Mouse (Mus musculus): ENCODE data around the gene Ppp1r12b.
"Not testable (repeated sequence)": the region's sequence is repeated elsewhere in the genome, so short reads cannot be mapped to it uniquely, and the experiment has no call there.

The Ppp1r12b gene

DNA sequence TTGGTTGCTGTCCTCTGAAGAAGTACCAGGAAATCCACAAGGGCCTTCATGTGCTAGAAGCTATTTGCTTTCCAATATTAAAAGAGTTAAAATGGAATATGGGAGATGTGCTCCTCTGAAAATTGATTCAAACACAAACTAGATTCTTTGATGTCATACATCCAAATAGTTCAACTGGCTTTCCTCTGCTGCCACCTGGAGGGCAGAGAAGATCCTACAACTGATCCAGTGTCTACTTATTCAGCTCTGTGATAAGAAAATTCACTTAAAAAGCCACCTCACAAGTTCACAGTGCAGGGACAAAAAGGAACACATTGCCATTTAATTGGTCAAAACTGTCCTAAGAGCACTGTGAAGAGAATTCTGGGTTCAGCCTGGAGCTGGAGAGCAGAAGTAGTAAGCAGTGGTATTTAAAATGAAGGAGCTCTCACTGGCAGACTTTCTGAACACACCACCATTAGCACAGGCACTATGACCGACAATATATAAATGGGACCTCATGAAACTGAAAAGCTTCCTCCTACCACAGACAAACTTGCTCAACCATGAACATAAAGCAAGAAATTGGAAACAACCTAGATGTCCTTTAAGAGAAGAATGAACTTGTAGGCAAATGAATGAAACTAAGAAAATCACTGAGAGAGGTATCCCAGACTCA is 101.3 kb downstream of the Ppp1r12b start:
- peak; percentile 19 for DNase-seq (ENCODE audit: extremely low read depth, insufficient read length, low spot score)

DNA sequence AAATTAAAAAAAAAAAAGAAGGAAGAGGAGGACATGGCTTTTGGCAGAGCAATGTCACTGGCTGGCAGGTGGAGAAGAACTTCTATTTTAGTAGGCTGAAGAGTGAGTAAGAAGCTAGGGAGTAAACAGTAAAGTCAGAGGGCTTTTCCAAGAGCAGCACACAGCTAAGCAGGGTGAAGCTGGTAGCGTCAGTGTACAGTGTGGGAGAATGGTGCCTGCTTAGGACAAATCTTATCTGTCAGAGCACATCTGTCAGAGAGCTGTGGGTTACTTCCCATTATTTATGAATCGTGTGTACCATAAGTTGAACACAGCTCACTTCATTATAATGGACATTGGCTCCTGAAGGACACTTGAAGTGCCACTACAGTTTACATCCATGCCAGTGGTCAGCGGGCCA is 102.9 kb downstream of the Ppp1r12b start:
- DNase-seq (ENCODE audit: extremely low read depth, insufficient read length, low spot score) = no peak

DNA sequence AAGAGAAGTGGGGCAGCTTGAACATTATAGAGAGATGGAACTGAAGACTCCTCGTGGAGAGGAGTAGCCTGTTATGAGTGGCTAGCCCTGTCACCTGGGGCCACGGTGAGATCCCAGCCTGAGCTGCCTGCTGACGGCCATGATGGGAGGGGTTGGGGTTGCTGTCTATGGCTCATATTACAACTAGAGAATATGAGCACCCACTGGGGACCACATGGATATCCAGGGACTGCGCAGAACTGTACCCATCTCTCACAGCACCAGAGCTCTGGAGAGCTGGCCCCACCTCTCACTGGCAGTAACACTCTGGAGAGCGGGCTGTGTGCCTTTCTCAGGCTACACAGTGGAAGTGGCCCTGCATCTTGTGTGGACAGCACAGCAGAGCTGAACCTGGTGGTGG is 104.5 kb downstream of the Ppp1r12b start:
- DNase-seq (ENCODE audit: extremely low read depth, insufficient read length, low spot score) = no peak

DNA sequence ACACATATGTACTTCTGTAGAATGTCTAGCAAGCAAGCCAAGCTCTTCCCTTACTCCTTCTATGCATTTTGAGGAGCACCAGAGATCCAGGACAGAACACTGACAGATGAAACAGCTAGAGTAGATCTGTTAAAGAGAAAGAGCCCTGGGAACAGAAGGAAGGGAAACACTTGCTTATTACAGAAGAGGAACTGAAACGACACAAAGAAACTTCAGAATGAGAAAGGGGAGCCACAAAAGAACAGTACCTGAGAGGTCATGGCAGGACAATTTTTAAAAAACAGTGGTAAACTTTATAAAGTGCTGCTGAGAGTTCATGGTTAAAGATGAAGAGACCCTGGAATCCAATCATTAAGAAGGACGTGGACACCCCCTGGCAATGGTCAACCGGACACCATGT is 105.4 kb downstream of the Ppp1r12b start:
- DNase-seq (ENCODE audit: extremely low read depth, insufficient read length, low spot score) = no peak

DNA sequence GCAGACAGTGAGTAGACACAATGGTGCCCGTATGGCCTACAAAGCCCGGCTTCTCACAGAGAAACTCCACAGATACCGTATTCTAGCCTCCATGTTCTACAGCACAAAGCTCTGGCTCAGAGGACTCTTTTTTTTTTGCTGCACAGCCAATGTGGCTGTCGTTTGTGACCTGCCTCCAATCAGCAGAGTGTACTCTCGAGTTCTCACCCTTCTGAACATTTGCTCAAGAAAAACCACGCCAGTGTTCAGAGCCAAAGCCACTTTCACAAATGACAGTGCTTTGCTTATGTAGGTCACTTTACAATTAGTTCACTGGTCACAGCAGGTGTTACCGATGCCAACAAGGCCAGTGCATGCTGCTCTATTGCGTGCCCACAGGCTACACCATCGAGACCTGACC is 107.9 kb downstream of the Ppp1r12b start:
- DNase-seq (ENCODE audit: extremely low read depth, insufficient read length, low spot score) = no peak

DNA sequence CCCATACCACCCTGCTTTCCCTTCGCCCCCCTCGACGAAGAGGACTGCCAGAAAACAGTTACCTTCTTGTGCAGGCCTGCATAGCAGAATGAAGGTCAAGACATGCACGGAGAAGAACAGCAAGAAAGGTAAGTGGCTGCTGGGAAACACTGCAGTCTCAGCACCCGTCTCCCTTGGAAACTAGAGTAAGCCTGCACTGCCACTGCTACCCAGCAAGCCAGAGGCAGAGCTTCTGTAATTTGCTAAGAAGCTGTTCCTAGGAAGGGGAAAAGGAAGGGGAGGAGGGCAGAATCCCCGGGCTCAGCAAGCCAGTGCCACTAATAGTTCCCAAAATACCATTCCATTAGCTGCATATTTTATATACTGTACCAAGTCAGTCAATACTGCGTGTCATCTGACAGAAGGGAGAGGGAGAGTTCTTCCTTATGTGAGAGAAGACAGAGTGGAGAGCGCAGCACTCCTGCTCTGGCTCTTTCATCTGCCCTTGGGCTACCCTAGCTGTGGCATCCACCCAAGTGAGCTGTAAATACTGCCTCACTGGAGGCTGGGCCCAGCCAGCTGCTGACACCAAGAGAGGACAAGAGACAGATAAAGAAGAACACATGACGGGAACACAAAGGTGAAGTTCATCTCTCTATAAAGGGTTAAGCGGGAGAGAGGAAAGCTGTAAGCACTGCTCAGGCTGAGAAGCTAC is 109.3 kb downstream of the Ppp1r12b start:
- DNase-seq (ENCODE audit: extremely low read depth, insufficient read length, low spot score) = no peak

DNA sequence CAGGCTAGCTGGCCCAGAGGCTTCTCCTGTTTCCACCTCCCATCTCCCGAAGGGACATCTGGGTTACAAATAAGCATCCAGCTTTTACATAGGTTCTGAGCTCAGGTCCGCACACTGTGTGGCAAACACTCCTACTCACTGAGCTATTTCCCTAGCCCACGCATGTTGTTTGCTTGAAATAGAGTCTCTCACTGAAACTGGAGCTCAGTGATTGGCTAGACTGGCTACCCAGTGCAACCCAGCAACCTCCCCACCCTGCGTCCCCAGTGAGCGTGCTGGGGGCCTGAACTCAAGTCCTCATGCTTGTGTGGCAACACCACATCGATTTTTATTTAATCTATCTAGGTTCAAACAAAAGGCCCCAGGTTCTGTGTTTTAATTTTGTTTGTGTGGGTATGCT is 112.4 kb downstream of the Ppp1r12b start:
- DNase-seq (ENCODE audit: extremely low read depth, insufficient read length, low spot score) = no peak

DNA sequence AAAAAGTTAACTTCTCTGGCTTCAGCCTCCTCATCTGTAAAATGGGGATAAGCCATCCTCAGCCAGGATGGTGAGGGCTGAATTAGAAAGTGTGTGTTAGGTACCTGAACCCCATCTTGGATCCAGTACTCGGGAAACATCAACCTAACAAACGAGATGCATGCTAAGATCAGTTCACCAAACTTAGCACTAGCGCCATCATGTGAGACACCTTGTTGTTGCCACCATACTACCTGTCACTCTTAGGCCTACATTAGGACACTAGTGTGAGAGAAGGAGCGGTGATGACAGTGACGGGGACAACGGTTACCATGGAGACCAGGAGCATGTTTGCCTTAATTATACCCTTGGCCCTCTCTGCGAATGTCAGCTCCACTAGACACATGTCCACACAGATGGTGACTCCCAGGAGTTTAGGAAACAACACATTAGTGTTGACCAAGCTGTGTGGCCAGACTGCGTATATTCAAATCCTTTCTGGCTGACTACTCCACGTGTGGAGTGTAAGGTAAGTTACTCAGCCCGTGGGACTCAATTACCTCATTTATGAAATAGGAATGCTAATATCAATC is 118.7 kb downstream of the Ppp1r12b start:
- DNase-seq (ENCODE audit: extremely low read depth, insufficient read length, low spot score) = no peak

DNA sequence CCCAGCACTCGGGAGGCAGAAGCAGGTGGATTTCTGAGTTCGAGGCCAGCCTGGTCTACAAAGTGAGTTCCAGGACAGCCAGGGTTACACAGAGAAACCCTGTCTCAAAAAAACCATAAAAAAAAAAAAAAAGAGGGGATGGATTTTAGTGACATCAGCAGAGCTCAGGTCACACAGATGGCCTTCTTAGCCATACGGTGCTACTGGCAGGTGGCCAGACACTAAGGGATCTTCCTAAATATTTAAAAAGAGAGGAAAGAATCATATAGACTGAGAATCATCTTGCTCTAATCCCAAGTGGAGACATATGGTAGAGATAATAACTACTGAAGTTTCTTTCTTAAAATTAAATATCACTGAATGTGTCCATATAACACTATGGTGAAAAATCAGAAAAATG is 124.9 kb downstream of the Ppp1r12b start:
- not testable (repeated sequence) for DNase-seq (ENCODE audit: extremely low read depth, insufficient read length, low spot score)

DNA sequence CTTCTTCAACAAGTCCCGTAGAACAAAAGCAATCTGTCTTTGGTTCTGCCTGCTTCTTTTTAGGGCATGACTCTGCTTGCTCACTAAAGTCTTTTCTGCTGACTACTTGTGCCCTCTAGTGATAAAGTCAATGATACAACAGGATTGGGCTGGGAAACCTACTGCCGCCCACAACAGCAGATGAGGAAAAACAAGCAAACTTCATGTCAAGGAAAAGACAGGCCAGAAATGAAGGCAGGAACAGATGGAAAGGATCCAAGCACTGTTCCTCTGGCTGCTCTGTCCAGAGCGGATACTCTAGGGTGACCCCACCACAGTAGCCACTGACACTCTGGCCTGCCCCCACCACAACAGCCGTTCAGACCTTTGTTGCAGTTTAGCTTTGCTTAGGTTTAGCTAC is 126.1 kb downstream of the Ppp1r12b start:
- peak; percentile 20 for DNase-seq (ENCODE audit: extremely low read depth, insufficient read length, low spot score)

DNA sequence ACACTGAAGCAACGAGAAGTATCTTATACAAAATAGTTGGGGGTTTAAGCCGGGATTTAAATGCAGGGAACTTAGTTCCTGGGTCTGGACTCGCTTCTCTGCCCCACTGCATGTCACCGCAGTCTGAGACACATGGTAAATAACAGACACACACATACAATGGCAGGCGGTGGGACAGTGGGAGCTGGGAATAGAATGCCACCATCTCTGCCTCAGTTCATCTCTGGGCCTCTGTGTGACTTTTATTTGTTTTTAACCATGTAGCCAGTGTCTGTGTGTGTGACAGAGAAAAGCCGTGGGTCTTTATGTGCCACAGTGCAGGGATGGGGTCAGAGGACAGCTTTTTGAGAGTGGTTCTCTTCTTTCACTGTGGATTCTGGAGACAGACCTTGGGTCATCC is 130.8 kb downstream of the Ppp1r12b start:
- no peak for DNase-seq (ENCODE audit: extremely low read depth, insufficient read length, low spot score)

DNA sequence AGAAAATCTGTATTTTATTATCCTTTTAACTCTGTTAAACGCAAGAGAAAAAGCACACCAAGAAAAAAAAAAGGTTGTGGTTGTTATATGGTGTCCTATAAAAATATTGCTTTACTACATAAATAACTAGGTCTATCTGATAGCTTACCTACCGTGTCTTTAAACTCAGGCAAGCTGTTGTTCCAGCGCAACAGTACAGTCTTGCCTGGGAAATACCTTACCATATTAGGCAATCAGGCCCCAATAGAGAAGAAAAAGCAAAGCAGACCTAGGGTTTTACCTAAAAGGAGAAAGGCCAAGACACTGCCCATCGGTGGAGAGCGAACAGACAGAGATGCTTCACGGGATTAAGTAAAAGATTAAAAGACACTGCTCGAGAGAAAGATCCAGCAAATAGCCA is 131.9 kb downstream of the Ppp1r12b start:
- DNase-seq (ENCODE audit: extremely low read depth, insufficient read length, low spot score) = no peak

DNA sequence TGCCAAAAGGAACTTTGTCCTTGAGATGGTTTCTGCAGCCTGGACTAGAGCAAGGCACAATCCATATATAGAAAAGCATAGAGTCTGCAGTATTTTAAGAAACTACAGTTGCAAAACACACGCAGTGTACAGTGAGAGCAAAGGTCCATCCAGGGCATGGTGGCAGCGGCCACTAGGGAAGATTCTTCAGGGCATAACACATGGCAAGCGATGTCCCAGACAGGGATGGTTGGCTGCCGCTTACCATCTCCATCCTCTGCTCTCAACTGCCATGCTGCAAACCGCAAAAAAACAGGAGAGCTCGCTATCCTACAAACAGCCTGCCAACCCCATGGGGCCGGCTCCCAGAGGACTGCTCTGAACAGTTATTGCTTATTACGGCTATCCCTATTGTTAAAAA is 132.4 kb downstream of the Ppp1r12b start:
- DNase-seq (ENCODE audit: extremely low read depth, insufficient read length, low spot score) = no peak

DNA sequence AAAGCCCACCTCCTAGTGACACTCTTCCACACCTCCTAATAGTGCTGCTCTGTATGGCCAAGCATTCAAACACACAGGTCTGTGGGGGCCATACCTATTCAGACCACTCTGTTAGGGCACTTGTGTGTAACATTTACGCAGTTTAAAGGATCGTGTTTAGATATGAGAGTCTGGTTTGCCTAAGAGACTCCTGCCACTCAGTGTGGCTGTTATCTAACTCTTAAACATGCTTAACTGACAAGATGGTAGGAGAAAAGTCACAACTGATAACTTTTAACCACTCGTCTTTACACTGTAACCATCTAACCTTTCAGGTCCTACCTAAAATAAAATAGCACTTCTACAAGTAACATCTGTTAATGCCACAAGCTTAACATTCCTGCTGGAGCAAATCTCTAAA is 134.9 kb downstream of the Ppp1r12b start:
- DNase-seq (ENCODE audit: extremely low read depth, insufficient read length, low spot score) = no peak

DNA sequence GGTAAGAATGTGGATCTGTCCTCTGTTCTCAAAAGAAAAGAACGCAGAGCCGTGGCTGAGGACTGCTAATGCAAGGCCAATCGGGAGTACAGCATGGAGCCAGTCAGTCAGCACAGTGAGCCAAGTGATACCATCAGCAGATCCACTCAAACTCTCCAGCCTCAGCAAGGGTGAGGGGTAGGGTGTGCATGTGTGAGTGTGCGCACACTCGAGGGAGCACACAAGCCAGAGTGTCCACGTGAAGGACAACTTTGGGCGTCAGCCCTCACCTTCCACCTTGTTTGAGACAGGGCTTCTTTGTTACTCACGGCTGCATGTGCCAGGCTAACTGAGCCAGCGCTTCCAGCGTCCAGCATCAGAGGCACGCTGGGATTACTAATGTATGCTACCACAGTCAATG is 136.5 kb downstream of the Ppp1r12b start:
- peak; percentile 73 for DNase-seq (ENCODE audit: extremely low read depth, insufficient read length, low spot score)

DNA sequence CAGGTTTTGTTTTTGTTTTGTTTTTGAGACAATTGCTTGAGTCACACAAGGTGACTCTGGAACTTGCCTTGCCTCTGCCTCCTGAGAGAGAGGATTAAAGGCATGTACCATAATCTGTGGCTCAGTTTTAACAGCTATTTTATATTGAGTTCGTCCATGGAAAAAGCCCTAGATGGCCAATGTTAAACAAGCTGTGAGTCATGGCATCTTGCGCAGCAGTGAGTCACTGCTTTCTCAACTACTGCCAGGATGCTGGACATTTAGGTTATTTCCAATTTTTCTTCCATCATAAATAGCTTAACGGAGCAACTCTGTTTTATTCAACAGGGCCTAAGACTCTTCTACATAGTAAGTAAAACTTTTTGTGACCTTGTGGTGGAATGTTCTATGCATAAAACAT is 137.0 kb downstream of the Ppp1r12b start:
- DNase-seq (ENCODE audit: extremely low read depth, insufficient read length, low spot score) = peak; percentile 58

DNA sequence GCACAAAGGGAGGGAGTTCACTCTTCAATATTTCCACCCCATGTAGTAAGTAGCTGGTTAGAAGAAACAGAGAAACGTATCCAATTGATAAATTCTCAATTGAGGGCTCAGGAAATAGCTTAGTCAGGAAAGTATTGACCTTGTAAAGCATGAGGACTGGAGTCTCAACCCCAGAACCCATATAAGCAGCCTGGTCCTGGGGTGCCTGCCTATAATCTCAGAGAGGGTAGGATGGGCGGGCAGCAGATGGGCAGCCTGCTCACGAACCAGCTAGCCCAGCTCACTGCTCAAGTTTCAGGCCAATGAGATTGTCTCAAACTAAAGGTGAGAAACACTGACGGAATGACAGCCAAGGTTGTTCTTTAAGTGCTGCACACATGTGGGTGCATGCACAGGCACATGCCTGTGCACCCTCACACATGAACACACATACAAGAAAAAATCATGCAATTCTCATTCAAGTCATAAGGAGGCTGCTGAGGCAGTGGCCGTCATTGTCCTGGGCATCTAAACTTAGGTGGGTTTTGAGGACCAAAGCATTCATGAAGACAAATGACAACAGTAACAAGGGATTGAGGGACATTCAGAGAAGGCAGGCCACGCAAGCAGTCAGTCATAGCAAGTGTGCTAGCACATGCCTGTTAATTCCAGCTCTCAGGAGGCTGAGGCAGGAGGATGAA is 137.7 kb downstream of the Ppp1r12b start:
- DNase-seq (ENCODE audit: extremely low read depth, insufficient read length, low spot score) = no peak

DNA sequence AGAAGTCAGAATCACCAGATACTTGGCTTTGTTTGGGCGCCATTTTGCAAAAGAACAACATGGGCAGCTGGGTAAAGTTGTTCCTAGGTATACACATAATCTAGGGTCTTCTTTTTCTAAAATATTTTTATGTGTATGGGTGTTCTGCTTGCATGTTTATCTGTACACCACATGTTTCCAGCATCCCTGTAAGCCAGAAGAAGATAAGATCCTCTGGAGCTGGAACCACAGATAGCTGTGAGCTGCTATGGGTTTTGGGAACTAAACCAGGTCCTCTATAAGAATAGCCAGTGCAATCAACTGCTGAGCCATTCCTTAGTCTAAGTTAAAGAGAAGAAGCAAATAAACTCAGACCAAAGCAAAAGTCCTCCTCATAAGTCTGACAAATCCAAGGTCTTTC is 138.6 kb downstream of the Ppp1r12b start:
- DNase-seq (ENCODE audit: extremely low read depth, insufficient read length, low spot score) = no peak

DNA sequence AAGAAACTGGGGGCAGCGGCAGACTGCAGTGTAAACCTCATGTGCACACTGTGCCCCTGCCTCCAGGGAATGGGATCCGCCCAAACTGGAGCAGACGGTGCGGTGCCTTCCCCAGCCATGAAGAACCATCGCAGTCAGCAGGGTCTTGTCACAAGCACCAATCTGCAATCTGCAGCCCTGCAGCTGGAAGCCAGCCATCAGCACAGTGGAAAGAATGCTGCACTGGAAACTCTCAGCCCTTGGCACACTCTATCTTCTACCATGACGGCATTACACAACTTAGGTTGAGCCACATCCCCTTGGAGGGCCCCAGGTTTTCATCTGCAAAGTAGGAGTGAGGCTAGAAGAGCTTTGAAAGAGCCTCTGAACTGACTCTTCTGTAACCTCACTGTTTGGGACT is 139.1 kb downstream of the Ppp1r12b start:
- DNase-seq (ENCODE audit: extremely low read depth, insufficient read length, low spot score) = peak; percentile 67

DNA sequence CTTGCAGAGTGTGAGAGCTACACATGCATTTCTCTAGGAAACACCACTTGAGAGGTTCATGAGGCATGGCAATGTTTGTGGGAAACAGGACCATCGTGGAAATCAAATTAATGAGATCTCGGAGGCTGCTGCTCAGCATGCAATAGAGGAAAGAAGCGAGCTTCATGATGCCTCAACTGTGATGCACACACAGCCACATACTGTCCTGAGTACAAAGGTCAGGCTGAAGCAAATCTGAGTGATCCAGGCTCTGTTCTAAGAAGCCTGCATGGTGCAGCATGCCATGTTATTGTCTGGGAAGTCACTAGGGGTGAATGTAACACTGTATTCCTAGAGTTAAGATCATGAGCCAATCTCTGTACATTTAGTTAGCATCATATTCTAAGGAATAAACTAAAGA is 140.0 kb downstream of the Ppp1r12b start:
- no peak for DNase-seq (ENCODE audit: extremely low read depth, insufficient read length, low spot score)

DNA sequence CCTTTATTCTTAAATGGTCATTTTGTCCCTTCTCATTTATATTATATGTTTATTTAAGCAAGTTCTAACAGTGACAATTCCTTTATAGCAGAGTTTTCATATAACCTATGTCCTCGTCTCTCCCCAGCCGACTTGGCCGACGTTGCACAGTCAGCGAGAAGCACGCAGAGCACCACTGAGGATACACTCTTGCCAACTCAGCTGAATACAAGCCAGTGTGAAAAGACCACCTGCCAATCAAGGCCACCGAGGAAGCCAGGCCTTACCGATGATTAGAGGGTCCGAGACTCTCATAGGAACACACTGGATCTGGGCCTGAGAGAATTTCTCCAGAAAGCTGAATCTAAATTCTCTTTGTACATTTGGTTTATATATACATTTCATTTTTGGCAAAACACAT is 150.3 kb downstream of the Ppp1r12b start:
- DNase-seq (ENCODE audit: extremely low read depth, insufficient read length, low spot score) = no peak

DNA sequence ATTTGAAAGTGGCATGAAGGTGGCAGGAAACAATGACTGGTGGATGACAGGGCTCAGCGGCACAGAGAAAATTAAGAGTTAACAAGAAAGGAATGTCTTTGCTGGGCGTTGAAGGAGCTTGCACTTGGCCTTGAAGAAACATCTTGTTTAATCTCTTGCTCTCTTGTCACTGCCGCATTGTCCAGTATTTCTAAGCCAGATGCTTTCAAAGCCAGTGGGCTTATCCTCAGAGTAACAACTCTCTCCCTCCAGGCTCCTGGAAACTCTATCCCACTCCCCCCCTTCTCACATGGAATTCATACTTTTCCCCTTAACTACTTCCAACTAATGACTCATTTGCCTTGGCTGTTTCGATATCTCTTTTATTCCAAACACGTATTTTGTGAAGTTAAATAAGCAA is 151.4 kb downstream of the Ppp1r12b start:
- DNase-seq (ENCODE audit: extremely low read depth, insufficient read length, low spot score) = peak; percentile 18
